Mouse (Mus musculus): ENCODE data around the gene Phyhd1.

- no peak for TF ChIP-seq CTCF (IDR thresholded peaks at IDR 0.05; ENCODE audit: insufficient read depth, low read length)
- TF ChIP-seq POLR2A (IDR thresholded peaks at IDR 0.05; ENCODE audit: borderline replicate concordance, extremely low read depth, low read depth, low read length): no peak
These were observed 21.3 kb upstream of the Phyhd1 start for GRCm38 (mm10) chr2:30244595-30245178.
